Mouse (Mus musculus) liver, embryonic 12.5 days (tissue): ENCODE results near the gene Nudt3. TPM values are rescaled to one million over a fixed set of nuclear protein-coding genes. Genes with fewer than 3 reads are reported as not detected.

ENCODE experiments used
- ATAC-seq: fragments of 200-750 bp; cut with Nextera tagmentation; 2 replicates; pipeline ENCODE4 v1.8.0; 2017; ENCODE audit warnings: moderate number of reproducible peaks, mild to moderate bottlenecking, moderate library complexity
- H3K27ac ChIP-seq: fragments of 300-500 bp; sonication (generic); 2 replicates; pipeline ENCODE4 v1.5.1; 2016; ENCODE audit warnings: mild to moderate bottlenecking
- H3K27me3 ChIP-seq: fragments of 300-500 bp; sonication (generic); replicated peaks from 2 replicates; pipeline ENCODE4 v1.6.1; 2016; ENCODE audit warnings: mild to moderate bottlenecking, moderate library complexity
- H3K36me3 ChIP-seq: fragments of 300-500 bp; sonication (generic); 2 replicates; pipeline ENCODE4 v1.6.1; 2016; ENCODE audit warnings: mild to moderate bottlenecking, moderate library complexity
- H3K4me1 ChIP-seq: fragments of 300-500 bp; sonication (generic); 2 replicates; pipeline ENCODE4 v1.6.1; 2016
- H3K4me2 ChIP-seq: fragments of 300-500 bp; sonication (generic); 2 replicates; pipeline ENCODE4 v1.6.1; 2016; ENCODE audit warnings: mild to moderate bottlenecking, moderate library complexity
- H3K4me3 ChIP-seq: fragments of 300-500 bp; sonication (generic); 2 replicates; pipeline ENCODE4 v1.5.1; 2016; ENCODE audit warnings: mild to moderate bottlenecking, moderate library complexity
- H3K9ac ChIP-seq: fragments of 300-500 bp; sonication (generic); 2 replicates; pipeline ENCODE4 v1.6.1; 2016; ENCODE audit warnings: mild to moderate bottlenecking, moderate library complexity
- H3K9me3 ChIP-seq: fragments of 300-500 bp; sonication (generic); replicated peaks from 2 replicates; pipeline ENCODE4 v1.6.1; 2016; ENCODE audit warnings: mild to moderate bottlenecking, moderate library complexity
- WGBS: fragments of 180-500 bp; shearing (Covaris S2); methylation state at CpG from one replicate; pipeline ENCODE4 v1.1.7; 2016; ENCODE audit not compliant: insufficient replicate concordance; 5-methylcytosine and 5-hydroxymethylcytosine counted together
- polyA plus RNA-seq: library from polyadenylated mRNA; unstranded; fragments of >200 nt; fragmentation: Nextera tagmentation; extraction: Ambion mirVana; gene quantifications from 2 replicates; pipeline ENCODE4 v1.2.1, GENCODE M21; 2016

The Nudt3 gene
- polyA plus RNA-seq = 51.2 and 53.9 TPM in 2 replicates

GRCm38 (mm10) chr17:27623360-27624326, at the start of gene Nudt3:
Gene Nudt3 (minus strand): TSS chr17:27623495.
- H3K9me3 ChIP-seq = no peaks in the 10 kb centered on the region
- WGBS = 7% methylated on average over 87 of the region's 91 CpGs

DNA sequence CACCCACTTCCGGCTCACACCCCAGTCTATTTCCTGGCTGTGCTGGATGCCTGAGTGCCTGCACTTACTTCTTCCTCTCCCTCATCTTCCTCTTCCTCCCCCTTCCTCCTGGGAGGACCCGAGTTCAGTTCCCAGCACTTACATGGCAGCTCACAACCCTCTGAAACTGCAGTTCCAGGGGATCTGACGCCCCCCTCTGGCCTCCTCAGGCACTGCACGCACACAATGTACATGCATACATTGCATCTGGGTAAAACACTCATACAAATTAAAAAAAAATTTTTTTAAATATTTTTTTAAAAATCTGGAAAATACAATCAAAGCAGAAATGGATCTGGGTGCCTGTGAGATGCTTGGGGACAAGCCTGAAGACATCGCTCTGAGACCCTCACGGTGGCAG, 48.4 kb upstream of the Nudt3 start:
- Histone ChIP-seq H3K4me1 (no peaks in the 10 kb centered on the region), H3K36me3 (no peaks in the 10 kb centered on the region), H3K4me2 (no peak overlapping the region), H3K27ac (no peak overlapping the region), H3K9ac (no peak overlapping the region), H3K4me3 (no peak overlapping the region), H3K9me3 (no peaks in the 10 kb centered on the region), H3K27me3 (no peaks in the 10 kb centered on the region)
- 66% methylated on average over 6 of the region's 6 CpGs for WGBS
- ATAC-seq = no peak

More at GRCm38 (mm10) chr17:27623360-27624326, at the start of gene Nudt3:
- H3K27ac ChIP-seq = peak within 1 kb of the TSS; percentile 90
- H3K4me1 ChIP-seq = peaks cover 53% of the 10 kb centered on the region
- H3K36me3 ChIP-seq = peaks cover 9% of the 10 kb centered on the region; the same call in 1 of the 2 replicates
- H3K27me3 ChIP-seq = no peaks in the 10 kb centered on the region
- H3K4me3 ChIP-seq = peak within 1 kb of the TSS; percentile 94
- ATAC-seq = peak; percentile 86
- H3K9ac ChIP-seq = peak within 1 kb of the TSS; percentile 94
- peak within 1 kb of the TSS; percentile 98 for H3K4me2 ChIP-seq

DNA sequence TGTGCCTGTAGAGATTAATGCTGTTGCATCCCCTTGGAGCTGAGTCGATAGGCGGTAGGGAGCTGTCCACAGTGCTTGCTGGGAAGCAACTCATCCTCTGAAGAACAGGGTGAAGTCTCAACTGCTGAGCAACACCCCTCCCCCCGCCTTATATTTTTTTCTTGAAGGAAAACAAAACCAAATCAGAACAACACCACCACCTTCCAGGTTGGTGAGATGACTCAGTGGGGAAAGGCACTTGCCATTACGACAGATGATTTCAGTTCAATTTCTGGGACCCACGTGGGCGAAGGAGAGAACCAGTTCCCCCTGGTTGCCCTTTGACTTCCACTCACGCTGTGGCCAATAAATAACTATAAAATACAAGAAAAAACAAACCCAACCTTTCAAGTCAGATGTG, 35.5 kb upstream of the Nudt3 start:
- Histone ChIP-seq H3K4me1 (peaks cover 16% of the 10 kb centered on the region), H3K4me3 (no peak overlapping the region), H3K9ac (no peak overlapping the region), H3K27ac (no peak overlapping the region), H3K27me3 (peaks cover 40% of the 10 kb centered on the region), H3K4me2 (no peak overlapping the region), H3K36me3 (no peaks in the 10 kb centered on the region), H3K9me3 (no peaks in the 10 kb centered on the region)
- no peak for ATAC-seq
- 54% methylated on average over 7 of the region's 7 CpGs for WGBS

GRCm38 (mm10) chr17:27657123-27657522, 33.8 kb upstream of the Nudt3 start:
- no peak for ATAC-seq
- Histone ChIP-seq H3K9ac (no peak overlapping the region), H3K4me1 (peaks cover 22% of the 10 kb centered on the region), H3K36me3 (no peaks in the 10 kb centered on the region), H3K4me2 (no peak overlapping the region), H3K27ac (no peak overlapping the region), H3K4me3 (no peak overlapping the region), H3K27me3 (peaks cover 56% of the 10 kb centered on the region), H3K9me3 (no peaks in the 10 kb centered on the region)
- 51% methylated on average over 8 of the region's 8 CpGs for WGBS

- no peak for ATAC-seq
- Histone ChIP-seq H3K4me2 (no peak overlapping the region), H3K9ac (no peak overlapping the region), H3K4me1 (peaks cover 22% of the 10 kb centered on the region), H3K27ac (no peak overlapping the region), H3K4me3 (no peak overlapping the region), H3K9me3 (no peaks in the 10 kb centered on the region), H3K36me3 (no peaks in the 10 kb centered on the region), H3K27me3 (peaks cover 63% of the 10 kb centered on the region)
- WGBS = 5% methylated on average over 5 of the region's 5 CpGs
Measured at GRCm38 (mm10) chr17:27656414-27656813, 33.1 kb upstream of the Nudt3 start.

GRCm38 (mm10) chr17:27656011-27656399, 32.7 kb upstream of the Nudt3 start:
- no peak for ATAC-seq
- H3K27ac ChIP-seq = no peak overlapping the region
- H3K4me1 ChIP-seq = peaks cover 22% of the 10 kb centered on the region
- H3K36me3 ChIP-seq = no peaks in the 10 kb centered on the region
- no peak overlapping the region for H3K9ac ChIP-seq
- WGBS = 0% methylated on average over 13 of the region's 14 CpGs
- peak overlapping the region; percentile 72 for H3K4me2 ChIP-seq
- H3K27me3 ChIP-seq = peaks cover 67% of the 10 kb centered on the region
- peak overlapping the region; percentile 49; the same call in 1 of the 2 replicates for H3K4me3 ChIP-seq
- H3K9me3 ChIP-seq = no peaks in the 10 kb centered on the region

- Histone ChIP-seq H3K4me1 (peaks cover 22% of the 10 kb centered on the region), H3K4me2 (peak within 1 kb of the TSS; percentile 72), H3K9me3 (no peaks in the 10 kb centered on the region), H3K36me3 (no peaks in the 10 kb centered on the region), H3K27me3 (peaks cover 73% of the 10 kb centered on the region), H3K27ac (no peak within 1 kb of the TSS), H3K9ac (no peak within 1 kb of the TSS), H3K4me3 (peak within 1 kb of the TSS; percentile 49)
- ATAC-seq = no peak
- WGBS = 2% methylated on average over 65 of the region's 65 CpGs
Measured at GRCm38 (mm10) chr17:27655089-27656010, 32.1 kb upstream of the Nudt3 start, which contains the start of gene Pacsin1. Gene Pacsin1 (plus strand): TSS chr17:27655509.

DNA sequence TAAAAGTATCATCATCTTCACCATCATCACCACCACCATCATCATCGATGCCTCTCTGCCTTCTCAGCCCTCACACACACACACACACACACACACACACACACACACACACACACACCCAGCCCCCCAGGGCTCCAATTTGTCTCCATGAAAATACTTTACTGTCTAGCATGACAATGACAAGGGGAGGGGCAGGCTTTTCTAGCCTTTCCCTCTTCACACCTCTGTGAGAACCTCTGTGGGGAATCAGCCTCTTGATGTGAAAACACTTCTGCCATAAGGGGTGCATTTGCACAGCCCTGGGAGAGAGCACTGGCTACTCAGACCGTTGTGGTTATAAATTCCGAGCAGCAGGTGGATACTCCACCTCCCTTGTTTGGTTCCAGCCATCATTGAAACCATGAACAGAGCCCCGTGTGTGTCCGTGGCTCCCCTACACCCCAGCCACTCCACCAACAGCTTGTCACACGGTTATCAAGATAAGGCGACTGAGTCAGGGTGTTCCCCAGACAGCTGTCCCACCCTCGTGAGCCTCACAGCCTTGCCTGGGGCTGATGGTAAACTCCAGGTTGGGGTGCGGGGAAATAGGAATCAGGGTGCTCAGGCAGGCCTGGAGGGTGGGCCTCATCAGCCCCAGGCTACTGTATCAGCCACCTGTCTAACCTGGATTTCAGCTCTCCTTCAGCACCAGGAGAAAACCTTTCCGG, 30.1 kb upstream of the Nudt3 start:
- peaks cover 22% of the 10 kb centered on the region for H3K4me1 ChIP-seq
- no peaks in the 10 kb centered on the region for H3K9me3 ChIP-seq
- WGBS = 31% methylated on average over 10 of the region's 10 CpGs
- H3K4me3 ChIP-seq = no peak overlapping the region
- ATAC-seq = no peak
- H3K27ac ChIP-seq = no peak overlapping the region
- H3K4me2 ChIP-seq = no peak overlapping the region
- H3K27me3 ChIP-seq = peaks cover 74% of the 10 kb centered on the region
- H3K9ac ChIP-seq = no peak overlapping the region
- H3K36me3 ChIP-seq = no peaks in the 10 kb centered on the region

DNA sequence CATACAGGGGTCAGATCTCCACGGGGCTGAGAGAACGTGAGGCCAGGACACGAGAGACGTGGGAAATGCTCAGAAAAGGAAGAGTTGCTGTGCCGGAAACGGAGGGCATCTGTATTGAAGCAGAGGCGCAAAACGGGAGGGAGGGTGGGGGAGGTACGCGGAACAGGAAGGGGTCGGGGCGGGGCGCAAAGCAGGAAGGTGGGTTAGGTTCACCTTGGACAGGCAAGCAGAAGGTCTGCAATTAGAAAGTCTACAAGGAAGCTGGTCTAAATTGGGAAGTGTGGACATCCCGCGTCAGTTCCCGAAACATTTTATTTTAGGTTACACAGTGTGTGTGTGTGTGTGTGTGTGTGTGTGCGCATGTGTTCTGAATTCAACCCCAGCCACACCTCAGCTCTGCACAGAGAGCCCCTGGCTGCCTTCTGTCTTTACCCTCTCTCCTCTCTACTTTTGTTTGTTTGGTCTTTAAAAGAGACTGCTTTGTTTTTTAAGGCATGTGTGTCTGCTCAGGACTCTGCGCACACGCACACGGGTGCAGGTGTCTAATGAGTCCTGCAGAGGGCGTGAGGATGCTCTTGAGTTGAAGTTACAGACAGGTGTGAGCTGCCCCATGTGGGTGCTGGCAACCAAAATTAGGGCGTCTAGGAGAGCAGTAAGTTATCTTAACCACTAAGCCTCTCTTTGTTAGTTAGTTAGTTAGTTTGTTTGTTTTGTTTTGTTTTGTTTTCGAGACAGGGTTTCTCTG, 28.9 kb upstream of the Nudt3 start:
- 68% methylated on average over 23 of the region's 23 CpGs for WGBS
- Histone ChIP-seq H3K27ac (no peak overlapping the region), H3K27me3 (peaks cover 69% of the 10 kb centered on the region), H3K36me3 (no peaks in the 10 kb centered on the region), H3K4me1 (peaks cover 22% of the 10 kb centered on the region), H3K9me3 (0 out of 2 replicates have a peak, but pooled peaks cover 5% of the 10 kb centered on the region), H3K9ac (no peak overlapping the region), H3K4me2 (no peak overlapping the region), H3K4me3 (no peak overlapping the region)
- no peak for ATAC-seq

- H3K36me3 ChIP-seq = no peaks in the 10 kb centered on the region
- WGBS = 65% methylated on average over 13 of the region's 13 CpGs
- 0 out of 2 replicates have a peak, but pooled peaks cover 5% of the 10 kb centered on the region for H3K9me3 ChIP-seq
- no peak for ATAC-seq
- peaks cover 12% of the 10 kb centered on the region for H3K4me1 ChIP-seq
- no peak overlapping the region for H3K27ac ChIP-seq
- H3K9ac ChIP-seq = no peak overlapping the region
- peaks cover 53% of the 10 kb centered on the region for H3K27me3 ChIP-seq
- no peak overlapping the region for H3K4me2 ChIP-seq
- no peak overlapping the region for H3K4me3 ChIP-seq
Measured at GRCm38 (mm10) chr17:27650586-27650985, 27.3 kb upstream of the Nudt3 start.

DNA sequence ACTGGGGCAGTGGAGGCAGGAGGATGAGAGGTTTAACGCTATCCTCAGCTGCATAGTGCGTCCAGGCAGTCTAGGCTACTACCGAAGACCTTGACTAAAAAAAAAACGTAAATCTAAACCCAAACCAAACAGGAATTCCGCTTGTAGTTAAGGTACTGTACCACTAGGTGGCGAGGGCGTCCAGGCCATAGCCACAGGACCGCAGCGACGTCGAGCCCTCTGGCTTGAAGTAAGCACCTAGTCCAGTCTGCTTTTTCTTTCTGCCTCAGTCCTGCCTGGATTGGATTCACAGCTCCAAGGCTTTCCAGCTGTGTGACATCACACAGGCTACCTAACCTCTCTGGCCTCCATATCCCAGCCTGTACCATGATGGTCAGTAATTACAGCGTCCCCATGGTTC, 26.9 kb upstream of the Nudt3 start:
- H3K9me3 ChIP-seq = 0 out of 2 replicates have a peak, but pooled peaks cover 5% of the 10 kb centered on the region
- H3K4me3 ChIP-seq = no peak overlapping the region
- H3K4me2 ChIP-seq = no peak overlapping the region
- peaks cover 8% of the 10 kb centered on the region; the same call in 1 of the 2 replicates for H3K4me1 ChIP-seq
- no peak for ATAC-seq
- no peaks in the 10 kb centered on the region for H3K36me3 ChIP-seq
- H3K27me3 ChIP-seq = peaks cover 48% of the 10 kb centered on the region
- H3K27ac ChIP-seq = no peak overlapping the region
- no peak overlapping the region for H3K9ac ChIP-seq
- 11% methylated on average over 12 of the region's 12 CpGs for WGBS
